In the genomic region with DNA sequence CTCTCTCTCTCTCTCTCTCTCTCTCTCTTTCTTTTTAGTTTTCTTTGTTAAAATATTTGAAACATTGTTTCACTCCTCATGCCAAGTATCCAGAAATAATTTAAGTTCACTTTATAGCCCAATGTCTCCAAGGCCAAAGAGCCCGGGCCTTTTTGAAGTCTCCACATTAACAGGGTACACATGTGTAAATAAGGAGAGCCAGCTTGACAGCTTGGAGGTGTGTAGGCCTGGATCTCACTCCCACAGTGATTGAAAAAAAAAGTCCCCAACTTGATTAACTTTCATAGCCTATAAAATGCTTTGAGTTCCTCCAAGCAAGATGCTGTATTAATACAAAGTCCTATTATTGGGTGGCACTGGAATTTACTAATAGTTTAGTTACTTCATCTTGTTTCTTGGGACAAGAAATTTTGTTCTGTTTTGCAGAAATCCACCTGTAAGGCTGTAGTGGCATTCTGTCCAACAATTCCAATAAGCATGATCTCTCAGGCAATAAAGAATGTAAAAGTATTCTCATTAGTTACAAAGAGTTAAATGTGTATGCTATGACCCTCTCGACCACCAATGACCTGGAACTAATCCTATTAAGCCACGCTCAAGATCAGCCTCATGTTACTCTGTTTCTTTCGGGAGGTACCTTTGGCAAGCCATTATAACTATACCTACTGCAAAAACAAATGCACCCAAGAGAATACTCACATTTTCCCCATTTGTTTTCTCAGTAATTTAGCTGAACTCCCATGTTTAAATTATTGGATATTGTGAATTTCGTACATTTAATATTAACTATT, we compare ENCODE assay signal across 14 mouse cellular contexts.
"Had no signal": no experiment of that assay in that cellular context is flagged by ENCODE, and none has a peak within 500 bp of the region (broad histone marks: within the 10 kb centered on the region; RNA-seq: fewer than 3 reads in every experiment).

No protein-coding gene starts in this region.

- H3K9me3 ChIP-seq: liver, embryonic 15.5 days; midbrain, embryonic 12.5 days; stomach, embryonic 15.5 days had no signal

- H3K9ac ChIP-seq: liver, embryonic 15.5 days; midbrain, embryonic 12.5 days; stomach, embryonic 15.5 days had no signal

- H3K36me3 ChIP-seq: liver, embryonic 15.5 days; midbrain, embryonic 12.5 days; stomach, embryonic 15.5 days had no signal

- H3K4me1 ChIP-seq: liver, embryonic 15.5 days; midbrain, embryonic 12.5 days; stomach, embryonic 15.5 days had no signal

- DNase-seq: kidney, adult 18-20 months; kidney, postnatal 10 days; kidney, postnatal 4 days; left cerebral cortex, postnatal 4 days; lung, adult 2 months; lung, postnatal 36 days; thymus, adult 2 months; thymus, postnatal 4 days had no signal

- H3K27me3 ChIP-seq: liver, embryonic 15.5 days; midbrain, embryonic 12.5 days; stomach, embryonic 15.5 days had no signal

- H3K27ac ChIP-seq: layer of hippocampus, adult 2 months; liver, embryonic 15.5 days; midbrain, embryonic 12.5 days; stomach, embryonic 15.5 days had no signal

- ATAC-seq: lung, postnatal 0 days had no signal

- H3K4me3 ChIP-seq: layer of hippocampus, adult 2 months; liver, embryonic 15.5 days; midbrain, embryonic 12.5 days; stomach, embryonic 15.5 days had no signal

- H3K4me2 ChIP-seq: liver, embryonic 11.5 days; liver, embryonic 15.5 days; midbrain, embryonic 12.5 days; stomach, embryonic 15.5 days had no signal
